Mouse (Mus musculus): ENCODE measurements around the gene Gm28043.

DNA sequence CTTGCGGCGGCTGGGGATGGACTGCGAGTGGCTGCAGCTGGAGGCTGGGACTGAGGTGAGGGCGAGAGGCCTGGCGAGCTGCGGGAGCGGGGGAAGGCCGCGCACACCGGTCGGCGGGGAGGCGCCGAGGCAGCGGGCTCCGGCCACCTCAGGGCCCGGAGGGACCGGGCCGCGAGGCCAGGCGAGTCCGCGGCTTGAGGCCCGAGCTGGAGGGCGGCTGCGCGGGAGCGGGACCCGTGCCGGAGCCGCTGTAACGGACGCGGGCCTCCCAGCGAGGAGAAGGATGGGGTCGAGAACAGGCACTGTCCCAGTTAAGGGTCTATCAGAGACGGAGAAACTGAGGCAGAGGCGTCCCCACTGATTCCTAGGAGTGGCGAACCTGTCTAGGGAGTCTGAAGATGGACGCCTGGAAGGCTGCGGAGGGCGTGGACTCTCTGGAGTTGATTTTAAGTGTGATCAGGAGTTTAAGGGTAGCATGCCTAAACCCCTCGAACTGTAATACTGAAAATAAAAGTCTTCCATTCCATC, 412 bp downstream of the Gm28043 start:
- no peak for TF ChIP-seq CTCF (IDR thresholded peaks at IDR 0.05; ENCODE audit: borderline replicate concordance, insufficient read depth, low read length)
- no peak for TF ChIP-seq POLR2A (IDR thresholded peaks at IDR 0.05; ENCODE audit: low read depth, low read length)

Data from embryonic fibroblast, embryonic 13.5 days (primary cell).